Mouse (Mus musculus) ZHBTc4 (cell line): ENCODE data around the gene Elf2.
A peak's percentile ranks its signal among the peaks of the same experiment; 100 is the strongest.
"Not testable (repeated sequence)": the region's sequence is repeated elsewhere in the genome, so short reads cannot be mapped to it uniquely, and the experiment has no call there.

Source experiments
- DNase-seq: peaks from one replicate; pipeline ENCODE4 v3.0.0-alpha.2; 2011; ENCODE audit warnings: low read depth, low spot score

The Elf2 gene

DNA sequence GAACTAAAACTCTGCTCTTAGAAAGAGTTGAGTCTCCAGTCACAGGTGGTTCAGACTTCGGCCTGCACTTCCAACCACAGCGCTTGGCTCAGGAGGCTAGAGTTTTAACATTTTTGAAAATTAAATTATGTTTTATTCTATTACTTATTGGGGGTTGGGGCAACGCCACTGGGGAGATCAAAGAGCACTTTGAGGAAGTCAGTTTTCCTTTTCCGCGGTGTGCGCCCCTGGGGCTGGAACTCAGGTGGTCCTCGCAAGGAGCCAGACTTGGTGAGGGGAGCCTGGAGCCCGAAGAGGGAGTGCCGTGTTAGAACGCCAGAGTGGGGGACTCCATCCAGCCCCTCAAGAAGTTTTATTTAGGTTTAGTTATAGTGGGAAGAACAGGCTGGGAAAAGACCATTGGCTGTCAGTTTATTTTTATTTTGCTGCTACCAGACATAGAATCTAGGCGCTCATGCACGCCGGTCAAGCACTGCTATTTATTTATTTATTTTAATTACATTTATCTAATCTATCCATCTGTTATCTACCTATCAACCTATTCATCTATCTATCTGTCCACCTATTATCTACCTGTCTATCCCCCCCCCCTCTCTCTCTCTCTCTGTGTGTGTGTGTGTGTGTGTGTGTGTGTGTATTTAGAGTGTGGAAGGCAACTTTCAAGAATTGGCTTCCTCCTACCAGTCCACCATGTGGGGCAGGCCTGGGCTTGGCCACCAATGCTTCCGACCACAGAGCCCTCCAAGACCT is 19.3 kb upstream of the Elf2 start:
- no peak for DNase-seq

DNA sequence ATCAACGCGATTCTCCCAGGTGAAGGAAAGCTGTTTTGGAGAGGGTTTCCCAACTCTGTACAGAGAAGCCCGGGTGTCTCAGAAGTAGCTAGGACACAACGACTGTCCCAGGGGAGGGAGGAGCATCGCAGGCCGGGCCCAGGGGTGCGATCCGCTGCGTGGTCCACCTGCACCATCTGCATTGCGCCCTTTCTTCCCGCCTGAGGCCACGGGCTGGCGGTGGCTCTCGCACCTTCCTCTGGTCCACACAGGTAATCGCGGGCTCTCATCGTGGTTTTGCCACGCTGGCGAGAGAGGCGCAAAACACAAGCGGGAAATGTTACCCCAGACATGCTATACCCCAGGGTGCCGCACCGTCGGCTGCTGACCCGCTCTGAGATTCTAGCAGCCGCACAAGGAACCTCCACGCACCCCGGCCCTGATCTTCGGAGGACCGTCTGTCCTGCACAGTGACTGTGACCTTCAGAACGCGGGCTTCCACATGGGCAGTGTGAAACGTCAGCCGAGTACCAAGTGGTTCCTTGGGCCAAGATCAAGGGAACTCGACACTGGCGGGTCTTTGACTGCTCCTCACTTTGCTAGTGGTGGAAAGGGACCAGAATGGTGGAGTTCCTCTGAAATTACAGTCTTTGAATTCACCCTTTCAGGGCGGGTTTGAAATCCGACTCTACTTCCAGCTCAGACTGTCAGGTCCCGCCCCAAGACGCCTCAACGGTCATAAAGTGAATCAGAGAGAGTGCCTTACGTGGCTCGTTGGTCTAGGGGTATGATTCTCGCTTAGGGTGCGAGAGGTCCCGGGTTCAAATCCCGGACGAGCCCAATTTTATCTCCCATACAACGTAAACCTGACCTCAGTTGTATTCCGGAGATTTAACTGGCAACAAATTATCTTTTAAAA is 18.4 kb upstream of the Elf2 start:
- DNase-seq: peak; percentile 89

DNA sequence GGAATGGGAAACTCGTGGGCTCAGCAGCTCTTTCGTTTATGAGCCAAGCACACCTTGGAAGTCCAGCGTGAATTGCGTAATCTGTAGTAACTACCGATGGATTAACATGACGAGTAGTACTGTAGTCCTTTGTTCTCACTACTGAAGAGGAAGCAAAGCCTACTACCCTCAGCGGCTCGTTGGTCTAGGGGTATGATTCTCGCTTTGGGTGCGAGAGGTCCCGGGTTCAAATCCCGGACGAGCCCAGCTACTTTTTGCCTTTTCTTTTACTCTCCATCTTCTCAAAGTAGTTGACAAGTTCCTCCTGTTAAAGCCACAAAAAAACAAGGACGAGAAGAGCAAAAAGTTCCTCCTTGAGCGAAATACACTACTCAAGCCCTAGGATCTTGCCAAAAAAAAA is 17.7 kb upstream of the Elf2 start:
- DNase-seq: peak; percentile 91

DNA sequence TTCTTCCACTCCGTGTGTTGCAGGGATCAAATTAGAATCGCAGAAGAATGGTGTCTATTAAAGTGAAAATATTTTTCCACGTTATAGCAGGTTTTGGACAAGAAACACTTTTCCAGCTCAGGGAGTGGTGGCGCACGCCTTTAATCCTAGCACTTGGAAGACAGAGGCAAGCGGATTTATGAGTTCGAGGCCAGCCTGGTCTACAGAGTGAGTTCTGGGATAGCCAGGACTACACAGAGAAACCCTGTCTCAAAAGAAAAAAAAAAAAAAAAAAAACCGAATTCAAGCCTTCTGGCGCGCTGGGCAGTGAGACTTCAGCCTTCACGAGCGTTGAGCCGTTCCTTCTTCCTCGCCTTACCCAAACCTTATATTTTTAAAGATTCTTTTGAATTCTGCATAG is 17.2 kb upstream of the Elf2 start:
- DNase-seq: peak; percentile 42

DNA sequence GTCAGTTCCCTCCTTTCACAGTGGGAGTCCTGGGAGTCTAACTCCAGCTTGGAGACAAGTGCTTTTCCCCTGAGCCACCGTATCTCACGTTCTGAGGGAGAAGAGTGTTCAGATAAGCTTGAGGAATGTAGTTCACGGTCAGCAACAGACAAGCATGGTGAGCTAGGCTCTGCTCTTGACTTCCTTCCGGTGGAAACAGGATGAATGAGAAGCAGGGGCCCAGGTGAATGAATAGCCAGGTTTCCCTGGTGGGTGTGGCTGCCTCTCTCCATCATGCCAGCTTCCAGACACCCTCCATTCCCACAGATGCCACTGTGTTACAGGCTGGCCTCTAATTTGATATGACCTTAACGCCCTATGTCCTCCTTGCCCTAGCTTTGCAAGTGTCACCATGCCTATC is 16.6 kb upstream of the Elf2 start:
- no peak for DNase-seq

DNA sequence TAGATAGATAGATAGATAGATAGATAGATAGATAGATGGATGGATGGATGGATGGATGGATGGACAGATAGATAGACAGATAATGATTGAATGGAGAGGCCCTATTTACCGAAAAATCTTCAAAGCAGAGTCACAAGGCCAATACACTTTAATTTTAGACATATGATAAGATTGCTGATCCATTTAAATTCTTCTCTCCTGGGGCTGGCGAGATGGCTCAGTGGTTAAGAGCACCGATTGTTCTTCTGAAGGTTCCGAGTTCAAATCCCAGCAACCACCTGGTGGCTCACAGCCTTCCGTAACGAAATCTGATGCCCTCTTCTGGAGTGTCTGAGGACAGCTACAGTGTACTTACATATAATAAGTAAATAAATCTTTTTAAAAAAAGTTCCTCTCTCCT is 14.5 kb upstream of the Elf2 start:
- DNase-seq: not testable (repeated sequence)

DNA sequence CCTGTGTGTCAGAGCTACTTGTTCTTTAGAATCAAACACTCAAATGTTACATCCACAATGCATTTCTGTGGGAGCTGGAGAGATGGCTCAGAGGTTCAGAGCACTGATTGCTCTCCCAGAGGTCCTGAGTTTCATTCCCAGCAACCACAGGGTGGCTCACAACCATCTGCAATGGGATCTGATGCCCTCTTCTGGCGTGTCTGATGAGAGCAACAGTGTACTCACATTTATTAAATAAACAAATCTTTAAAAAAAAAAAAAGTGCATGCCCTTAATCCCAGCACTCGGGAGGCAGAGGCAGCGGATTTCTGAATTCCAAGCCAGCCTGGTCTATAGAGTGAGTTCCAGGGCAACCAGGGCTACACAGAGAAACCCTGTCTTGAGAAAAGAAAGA is 13.6 kb upstream of the Elf2 start:
- DNase-seq: peak; percentile 57

DNA sequence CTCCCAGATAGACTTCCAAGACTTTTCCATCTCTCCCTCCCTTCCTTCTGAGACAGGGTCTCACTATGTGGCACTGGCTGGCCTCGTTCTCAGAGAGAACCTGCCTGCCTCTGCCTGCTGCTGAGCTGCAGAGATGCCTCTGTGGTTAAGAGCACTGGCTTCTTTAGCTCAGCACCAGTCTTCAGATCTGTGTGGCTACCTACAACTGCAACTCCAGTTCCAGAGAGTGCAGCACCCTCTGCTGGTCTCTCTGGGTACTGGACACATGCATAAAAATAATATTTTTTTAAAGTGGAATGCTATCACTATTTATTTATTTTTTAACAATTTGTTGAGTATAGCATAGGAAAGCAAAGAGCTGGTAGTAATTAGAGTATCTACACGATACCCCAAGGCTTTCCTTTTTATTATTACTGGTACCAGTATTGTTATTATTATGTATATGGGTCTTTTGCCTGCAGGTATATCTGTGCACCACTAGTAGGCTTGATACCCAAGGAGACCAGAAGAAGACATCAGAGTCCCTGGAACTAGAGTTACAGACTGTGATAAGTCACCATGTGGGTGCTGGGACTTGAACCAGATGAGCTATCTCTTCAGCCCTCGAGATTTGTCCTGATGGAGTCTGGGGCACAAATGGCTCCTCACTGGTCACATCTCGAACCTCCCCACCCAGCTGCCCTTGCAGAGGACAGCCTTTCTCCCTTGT is 13.0 kb upstream of the Elf2 start:
- peak; percentile 71 for DNase-seq

DNA sequence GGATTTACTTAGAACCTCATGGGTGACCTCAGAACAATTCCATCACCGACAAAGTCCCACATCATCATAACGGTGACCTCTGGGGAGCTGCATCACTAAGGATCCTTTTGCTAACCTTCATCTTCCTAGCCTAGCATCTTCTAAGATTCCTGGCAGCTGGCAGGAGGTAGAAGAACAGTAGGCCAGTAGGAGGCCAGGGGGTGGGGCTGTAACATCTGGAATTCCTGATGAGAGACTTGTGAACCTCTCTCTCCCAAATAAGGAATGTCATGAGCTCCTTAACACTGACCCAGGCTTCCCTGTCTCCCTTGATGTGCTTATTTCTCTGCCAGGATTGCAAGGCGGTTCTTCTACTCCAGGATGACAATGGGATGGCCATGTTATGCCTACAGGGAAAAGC is 10.3 kb upstream of the Elf2 start:
- DNase-seq: peak; percentile 74

DNA sequence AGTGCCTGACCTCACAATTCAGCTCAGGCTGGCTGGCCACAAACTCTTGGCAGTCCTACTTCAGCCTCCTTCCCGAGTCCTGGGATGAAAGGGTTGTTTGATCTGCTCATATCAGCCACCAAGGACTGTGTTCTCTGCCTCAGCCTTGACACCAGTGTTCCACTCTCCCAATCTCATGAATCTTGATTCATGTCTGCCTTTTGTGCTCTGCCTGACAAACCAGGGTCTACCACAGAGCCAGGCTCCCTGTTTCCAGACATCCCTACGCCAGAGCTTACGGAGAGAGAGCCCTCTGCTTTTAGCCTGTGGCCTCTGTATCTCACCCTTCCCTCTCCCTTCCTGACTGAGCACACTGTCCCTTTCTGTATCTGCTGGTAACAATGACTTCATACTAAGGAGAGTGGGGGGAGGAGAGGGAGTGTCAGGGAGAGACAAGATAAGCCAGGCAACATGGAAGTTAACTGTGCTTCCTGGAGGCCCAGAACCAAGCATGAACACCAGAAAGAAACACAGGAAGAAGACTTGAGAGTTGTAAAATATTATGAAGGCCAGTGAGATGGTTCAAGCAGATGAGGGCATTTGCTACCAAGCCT is 8.3 kb upstream of the Elf2 start:
- no peak for DNase-seq

DNA sequence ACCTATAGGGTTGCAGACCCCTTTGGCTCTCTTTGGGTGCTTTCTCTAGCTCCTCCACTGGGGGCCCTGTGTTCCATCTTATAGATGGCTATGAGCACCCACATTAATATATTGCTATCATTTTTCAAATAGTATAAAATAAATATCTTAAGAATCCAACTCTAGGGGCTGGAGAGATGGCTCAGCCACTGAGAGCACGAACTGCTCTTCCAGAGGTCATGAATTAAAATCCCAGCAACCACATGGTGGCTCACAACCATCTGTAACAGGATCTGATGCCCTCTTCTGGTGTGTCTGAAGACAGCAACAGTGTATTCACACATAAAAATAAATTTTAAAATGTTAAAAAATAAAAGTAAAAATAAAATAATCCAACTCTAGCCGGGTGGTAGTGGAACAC is 4.6 kb upstream of the Elf2 start:
- DNase-seq: not testable (repeated sequence)

DNA sequence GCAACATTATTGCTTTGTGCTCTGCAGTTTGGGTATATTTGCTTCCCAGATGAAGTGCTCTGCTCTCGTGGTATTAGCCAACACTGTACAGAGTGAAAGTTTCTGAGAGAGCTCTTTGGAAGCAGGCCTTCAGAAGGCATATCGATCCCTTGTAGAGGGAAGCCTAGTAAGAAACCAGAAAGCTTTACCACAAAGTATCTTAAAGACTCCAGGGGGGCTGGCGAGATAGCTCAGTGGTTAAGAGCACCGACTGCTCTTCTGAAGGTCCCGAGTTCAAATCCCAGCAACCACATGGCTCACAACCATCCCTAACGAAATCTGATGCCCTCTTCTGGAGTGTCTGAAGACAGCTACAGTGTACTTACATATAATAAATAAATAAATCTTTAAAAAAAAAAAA is 3.7 kb upstream of the Elf2 start:
- not testable (repeated sequence) for DNase-seq

DNA sequence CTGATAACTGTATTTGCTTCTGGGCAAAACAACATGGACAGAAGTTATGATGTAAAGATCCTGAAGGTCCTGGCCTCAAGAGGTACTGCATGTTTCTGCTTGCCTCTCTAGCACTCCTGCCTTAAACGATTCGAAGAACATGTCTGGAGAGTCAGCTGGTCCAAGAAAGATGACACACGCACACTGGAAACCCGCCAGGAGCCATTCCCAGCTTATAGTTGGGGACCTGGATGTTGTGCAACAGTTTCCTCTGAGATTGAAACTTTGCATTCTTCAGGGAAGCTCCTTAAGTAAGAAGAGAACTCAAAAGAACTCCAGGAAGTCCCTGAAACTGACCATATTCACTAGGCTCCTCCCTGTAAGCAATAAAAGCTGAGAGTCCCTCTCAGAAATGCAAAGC is 2.8 kb upstream of the Elf2 start:
- no peak for DNase-seq

DNA sequence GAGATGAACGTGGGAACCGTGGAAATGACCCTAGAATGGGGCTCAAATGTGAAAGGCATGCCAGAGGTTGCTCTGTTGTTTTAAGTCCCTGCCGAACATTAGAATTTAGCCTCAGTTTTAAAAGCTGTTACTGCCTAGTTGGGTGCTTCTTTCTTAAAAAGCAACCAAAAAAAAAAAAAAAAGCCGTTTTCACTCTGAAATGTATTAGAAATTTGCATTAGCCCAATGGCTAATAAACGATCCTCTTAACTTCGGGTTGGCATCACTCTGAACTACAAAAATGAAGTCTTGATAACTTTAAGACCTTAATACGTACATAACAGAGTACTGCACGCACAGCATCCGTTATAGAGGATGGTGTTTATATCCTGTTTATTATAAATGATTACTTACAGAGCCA is 1.7 kb upstream of the Elf2 start:
- no peak for DNase-seq

DNA sequence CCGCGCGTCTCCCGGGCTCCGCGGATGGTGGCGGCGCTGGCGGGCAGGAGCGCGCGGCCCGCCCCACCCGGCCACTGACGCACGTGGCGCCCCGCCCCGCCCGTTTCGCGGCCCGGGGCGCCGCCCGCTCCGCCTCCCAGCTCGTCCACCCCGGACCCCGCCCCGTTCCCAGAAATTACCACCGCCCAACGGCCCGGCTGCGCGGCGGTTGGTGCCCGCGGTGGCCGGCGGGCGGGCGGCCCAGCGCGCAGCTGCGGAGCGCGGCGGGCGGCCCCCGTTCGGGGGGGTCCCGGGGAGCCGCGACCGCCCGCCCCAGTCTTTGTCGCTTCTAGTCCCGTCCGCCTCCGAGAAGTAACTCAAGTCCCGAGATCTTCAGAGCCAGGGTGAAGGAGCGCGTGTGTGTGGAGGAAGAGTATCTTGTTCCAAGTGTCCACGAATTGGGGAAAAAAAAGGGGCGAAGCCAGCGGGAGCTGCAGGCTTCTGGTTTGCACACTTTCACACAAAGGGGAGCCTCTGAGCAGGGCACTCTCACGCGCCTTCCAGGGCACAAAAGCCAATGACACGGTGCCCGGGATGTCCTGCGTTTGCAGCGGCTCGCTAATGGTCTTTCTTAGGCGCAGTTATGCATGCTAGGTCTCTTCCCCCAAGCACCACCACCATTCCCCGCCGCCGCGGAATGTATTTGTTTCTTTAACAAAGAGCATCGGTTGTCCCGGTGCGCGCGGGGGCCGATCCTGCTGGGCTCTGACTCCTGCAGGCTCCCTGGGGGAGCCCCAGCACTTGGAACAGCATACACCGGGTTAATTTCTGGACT is 1.0 kb upstream of the Elf2 start:
- peak; percentile 85 for DNase-seq

DNA sequence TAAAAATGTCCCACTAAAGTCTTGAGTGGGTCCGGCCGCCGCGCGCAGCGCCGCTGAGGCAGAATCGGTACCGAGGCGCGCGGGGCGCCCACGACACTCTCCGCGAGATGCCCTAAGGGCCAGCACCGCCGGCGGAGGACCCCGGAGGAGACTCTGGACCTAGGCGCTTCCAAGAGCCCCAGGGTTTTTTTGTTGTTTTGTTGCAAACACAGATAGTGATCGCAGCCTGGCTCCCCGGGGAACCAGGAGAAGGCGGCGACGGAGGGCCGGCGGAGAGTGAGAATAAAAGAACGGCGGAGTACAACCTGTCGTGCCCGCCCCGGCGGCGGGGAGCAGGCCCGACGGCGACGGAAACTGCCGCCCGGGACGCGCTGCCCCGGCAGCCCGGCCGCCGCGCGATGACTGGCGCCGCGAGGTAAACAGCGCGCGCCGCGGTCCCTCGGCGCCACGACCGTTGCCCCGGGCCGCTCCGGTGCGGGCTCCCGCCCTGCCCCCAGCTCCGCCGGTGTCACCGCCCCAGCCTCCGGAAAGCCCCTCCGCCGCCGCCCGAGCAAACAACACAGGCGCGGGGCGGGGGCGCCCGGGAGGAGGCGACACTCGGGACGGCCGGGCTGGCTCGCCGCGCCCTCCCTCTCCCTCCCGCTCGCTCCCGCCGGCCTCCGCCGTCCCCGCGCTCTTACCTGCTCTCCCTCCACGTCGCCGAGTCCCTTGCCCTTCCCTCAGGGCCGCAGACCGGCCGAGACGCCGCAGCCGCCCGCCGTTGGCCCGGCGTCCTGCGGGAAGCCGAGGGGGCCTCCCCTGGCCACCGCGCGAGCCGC is 520 bp downstream of the Elf2 start:
- DNase-seq: peak; percentile 70

DNA sequence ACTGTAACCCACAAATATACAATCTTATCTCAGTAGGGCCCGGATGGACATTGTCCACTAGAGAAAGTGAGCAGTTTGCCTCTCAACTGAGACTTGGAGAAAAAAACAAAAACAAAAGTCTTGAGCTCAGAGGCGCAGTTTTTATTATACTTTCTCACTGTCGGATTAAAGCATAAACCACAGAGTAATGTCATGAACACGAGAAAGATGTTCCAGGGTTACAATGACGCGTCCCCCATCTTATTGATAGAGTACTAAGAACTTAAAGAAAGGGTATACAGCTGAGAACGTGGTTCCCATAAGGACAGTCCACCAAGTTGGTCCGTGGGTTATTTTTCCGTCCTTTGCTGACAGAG is 1.1 kb downstream of the Elf2 start:
- no peak for DNase-seq

DNA sequence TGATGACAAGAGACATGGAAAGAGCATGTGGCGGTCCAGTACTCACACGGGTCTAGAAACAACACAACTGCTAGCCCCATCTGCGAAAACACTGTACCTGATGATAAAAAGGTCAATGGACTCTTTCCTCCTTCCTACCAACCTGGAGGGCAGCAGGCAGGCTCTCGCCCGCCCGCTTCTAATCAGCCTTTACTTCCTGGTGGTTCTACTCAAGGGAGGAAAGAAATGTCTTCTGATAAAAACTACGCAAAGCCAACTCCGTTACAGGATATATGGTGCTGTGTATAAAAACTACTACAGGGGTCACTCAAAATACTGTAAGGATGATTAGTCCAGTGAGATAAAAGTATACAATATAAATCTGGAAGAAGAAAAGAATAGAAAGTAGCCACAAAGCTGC is 5.1 kb downstream of the Elf2 start:
- DNase-seq: no peak

DNA sequence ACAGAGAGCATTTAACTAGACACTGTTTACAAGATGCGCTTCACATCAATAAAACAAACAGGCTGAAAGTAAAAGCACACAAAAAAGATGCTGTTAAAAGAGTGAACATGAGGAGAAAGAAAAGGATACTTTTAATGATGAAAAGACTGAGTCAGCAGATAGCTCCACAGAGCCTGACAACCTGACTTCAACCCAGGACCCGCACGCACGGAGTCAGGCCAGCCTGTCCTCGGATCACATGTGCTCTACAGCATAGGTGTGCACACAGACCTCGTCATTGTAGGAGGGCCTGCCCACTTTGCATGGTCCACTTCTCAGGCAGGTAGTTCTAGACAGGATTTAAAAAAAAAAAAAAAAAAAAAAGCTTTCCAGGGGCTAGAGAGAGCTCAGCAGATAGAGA is 6.5 kb downstream of the Elf2 start:
- DNase-seq: no peak

DNA sequence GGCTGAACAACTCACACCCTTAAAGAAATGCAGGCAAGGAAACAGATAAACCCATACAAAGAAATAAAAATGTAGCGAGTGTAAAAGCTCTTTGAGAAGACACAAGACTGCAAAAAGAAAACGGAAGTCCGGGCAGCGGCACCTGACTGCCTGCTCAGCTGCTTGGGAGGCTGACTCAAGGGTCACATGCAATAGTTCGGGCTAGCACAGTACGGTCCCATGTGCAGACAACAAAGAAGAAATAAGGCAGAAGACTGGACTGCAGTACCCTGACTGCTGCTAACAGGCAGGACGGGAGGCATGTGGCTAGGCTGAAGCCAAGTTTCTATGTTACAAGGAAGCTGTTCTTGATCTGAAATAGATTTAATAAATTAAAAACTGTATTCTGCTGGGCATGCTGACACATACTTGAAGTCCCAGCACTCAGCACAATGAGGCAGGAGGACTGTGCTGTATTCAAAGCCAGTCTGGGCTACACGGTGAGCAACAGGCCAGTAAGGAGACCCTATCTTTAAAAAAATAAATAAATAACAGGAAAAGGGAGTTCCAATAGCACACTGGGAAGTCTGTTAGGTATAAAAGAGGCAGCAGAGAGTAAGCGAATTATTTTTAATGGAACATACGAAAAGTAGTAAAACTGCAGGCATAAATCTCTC is 7.1 kb downstream of the Elf2 start:
- no peak for DNase-seq
